Mouse (Mus musculus) inflammation-experienced regulatory T-cells, adult 6 months (primary cell): Measurements from ENCODE around the gene Mapk1ip1. TPM values are rescaled to one million over a fixed set of nuclear protein-coding genes. Genes with fewer than 3 reads are reported as not detected.

Source experiments
- ATAC-seq: one replicate; pipeline ENCODE4 v1.8.0; 2017
- polyA plus RNA-seq, 3 experiments: library from polyadenylated mRNA; unstranded; fragments of 100-300 nt; shearing (Covaris generic); gene quantifications; one replicate each; pipeline ENCODE4 v1.2.1; 2017

Gene Mapk1ip1
- polyA plus RNA-seq, 3 experiments from 2014 or later, result 7.0 to 29.2 (median 24.1) TPM

DNA sequence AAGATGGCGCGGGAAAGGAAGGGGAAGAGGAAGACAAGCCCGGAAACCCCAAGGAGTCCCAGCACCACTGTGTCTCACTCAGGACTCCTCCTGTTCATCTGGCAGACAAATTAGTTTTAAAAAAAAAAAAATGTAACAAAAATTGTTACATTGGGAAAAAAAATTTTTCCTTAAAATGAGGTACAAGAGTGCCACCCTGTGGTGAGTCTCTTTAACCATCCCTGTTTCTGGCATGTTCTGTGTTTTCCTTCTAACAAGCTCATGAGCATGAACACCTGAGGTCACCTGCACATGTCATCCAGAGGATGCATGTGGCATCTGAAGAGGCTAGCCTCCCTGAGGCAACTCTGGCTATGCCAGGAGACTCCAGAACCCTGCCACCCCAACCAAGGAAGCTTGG, 11.0 kb downstream of the Mapk1ip1 start:
- no peak for ATAC-seq

- peak; percentile 41 for ATAC-seq
These were observed 18.3 kb downstream of the Mapk1ip1 start for GRCm38 (mm10) chr7:138827812-138828211.

GRCm38 (mm10) chr7:138824995-138825756, 20.9 kb downstream of the Mapk1ip1 start:
- ATAC-seq, result no peak

DNA sequence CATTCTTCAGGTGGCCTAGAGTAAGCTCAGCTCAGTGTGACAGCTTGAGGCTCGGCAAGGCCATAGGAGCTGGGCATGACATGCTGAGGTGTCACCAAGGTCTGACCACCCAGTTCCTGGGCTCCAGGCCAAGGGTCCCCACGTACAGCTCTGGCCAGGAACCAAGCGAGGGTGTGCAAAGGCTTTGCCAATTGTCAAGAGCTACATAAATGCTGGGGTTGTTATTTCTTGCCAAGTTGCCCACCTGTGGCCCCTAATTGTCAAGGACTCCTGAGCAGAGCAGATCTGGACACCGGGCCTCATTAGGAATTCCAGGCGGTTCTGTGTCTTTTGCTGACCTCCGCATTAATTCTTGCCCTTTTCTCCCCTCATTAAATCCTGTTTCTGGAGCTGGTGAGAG, 21.6 kb downstream of the Mapk1ip1 start:
- ATAC-seq, result no peak

GRCm38 (mm10) chr7:138818314-138818713, 27.8 kb downstream of the Mapk1ip1 start:
- no peak for ATAC-seq

DNA sequence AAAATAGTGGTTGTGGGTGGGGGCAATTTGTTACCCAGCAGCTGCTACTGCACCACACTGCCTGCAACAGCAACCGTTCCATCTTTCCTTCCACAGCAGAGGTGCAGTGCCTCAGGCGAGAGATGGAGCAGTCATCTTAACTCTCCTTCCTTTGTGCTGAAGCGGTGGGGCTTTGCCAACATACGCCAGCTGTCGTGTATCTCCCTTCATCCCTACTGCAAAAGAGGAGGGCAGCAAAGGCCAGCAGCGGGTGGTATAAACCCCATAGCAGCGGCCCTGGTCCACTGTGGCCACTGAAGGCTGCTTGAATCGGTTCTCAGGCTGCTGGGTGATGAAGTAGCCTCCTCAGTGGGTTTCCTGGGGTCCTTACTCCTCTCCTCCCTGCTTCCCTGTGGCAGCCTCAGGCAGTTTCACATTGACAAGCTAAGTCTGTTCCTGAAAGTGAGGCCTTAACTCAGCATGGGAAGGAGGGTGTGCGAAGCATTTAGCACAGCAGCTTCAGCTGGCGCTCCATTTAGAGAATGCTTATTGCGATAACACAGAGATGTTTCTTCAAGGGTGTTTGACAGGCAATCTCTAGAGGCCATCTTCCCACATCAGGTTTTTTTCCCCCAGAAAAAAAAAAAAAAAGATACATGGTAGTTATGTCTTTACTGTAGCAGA, 32.7 kb downstream of the Mapk1ip1 start:
- no peak for ATAC-seq

DNA sequence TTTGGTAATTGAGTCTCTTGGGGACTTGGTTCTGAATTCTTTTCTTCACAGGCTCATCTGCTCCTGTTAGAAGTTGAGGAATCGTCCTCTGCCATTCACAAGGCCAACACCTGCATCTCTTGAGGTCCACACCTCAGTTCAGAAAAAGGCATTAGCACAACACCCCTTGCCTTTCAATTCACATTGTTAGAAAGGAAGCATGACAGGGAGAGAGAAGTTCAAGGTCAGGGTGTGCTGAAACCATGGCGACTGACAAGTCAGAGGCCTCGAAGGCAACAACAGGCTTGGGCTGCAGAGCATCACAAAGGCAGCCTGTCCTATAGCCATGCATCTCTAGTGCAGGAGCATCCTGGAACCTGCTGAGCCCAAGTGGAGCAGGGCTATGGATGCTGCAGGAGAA, 38.9 kb downstream of the Mapk1ip1 start:
- no peak for ATAC-seq

DNA sequence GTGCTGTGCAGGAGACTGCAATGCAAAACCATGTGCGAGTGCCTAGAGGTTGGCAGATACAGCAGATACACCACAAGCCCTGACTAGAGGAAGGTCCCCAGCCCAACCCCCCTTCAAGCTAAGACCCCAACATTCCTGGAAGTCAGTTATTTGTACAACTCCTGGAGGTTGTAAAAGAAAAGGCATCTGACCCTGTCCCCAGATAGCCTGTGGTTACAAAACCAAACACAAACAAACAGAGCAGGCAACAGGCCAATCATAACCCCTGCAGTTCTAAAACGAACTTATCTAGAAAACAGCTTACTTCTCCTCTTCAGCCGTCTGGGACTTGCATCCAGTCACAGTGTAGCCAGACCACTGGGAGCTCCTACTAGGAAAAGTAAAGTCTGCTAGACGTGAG, 42.7 kb downstream of the Mapk1ip1 start:
- no peak for ATAC-seq

DNA sequence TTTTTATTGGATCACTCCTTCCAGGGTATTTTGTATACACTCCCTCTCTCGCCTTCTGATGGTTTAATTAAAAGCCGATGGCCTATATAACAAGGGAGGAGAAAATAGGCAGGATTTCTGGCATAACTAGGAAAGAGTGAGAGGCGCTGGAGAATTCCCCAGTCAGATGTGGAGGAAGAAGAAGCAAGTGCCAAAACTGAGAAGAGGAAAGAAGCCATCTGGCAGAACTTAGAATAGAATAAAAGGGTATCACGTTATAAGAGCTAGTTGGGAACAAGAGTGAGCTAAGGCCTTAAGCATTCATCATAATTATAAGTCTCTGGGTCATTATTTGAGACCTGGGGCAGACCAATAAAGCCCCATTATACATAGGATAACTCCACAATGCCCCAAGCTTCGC, 58.0 kb downstream of the Mapk1ip1 start:
- no peak for ATAC-seq

Other genes with a start within 250 kb of the Mapk1ip1 start
- 10 to 100 TPM; 15.2 to 17.5 (median 16.9) TPM for gene Ppp2r2d, start 194 bp downstream of the Mapk1ip1 start, polyA plus RNA-seq
- gene Bnip3, start 63.2 kb upstream of the Mapk1ip1 start, polyA plus RNA-seq, result 10 to 100 TPM in 2 of 3 experiments, 1 to 10 TPM in 1; 3.2 to 17.6 (median 14.4) TPM
- gene Jakmip3, start 94.5 kb upstream of the Mapk1ip1 start, polyA plus RNA-seq, result under 1 TPM in 2 of 3 experiments, not detected in 1; 0.09 to 0.33 TPM
- gene Dpysl4, start 239.7 kb upstream of the Mapk1ip1 start, polyA plus RNA-seq, result under 1 TPM in 1 of 3 experiments, not detected in 2; 0.09 TPM